Mouse (Mus musculus): Measurements from ENCODE around the gene Erp27. TPM values are rescaled to one million over a fixed set of nuclear protein-coding genes. Genes with fewer than 3 reads are reported as not detected.

Gene Erp27
- polyA plus RNA-seq, 1 experiment from 2014 or later: not detected

DNA sequence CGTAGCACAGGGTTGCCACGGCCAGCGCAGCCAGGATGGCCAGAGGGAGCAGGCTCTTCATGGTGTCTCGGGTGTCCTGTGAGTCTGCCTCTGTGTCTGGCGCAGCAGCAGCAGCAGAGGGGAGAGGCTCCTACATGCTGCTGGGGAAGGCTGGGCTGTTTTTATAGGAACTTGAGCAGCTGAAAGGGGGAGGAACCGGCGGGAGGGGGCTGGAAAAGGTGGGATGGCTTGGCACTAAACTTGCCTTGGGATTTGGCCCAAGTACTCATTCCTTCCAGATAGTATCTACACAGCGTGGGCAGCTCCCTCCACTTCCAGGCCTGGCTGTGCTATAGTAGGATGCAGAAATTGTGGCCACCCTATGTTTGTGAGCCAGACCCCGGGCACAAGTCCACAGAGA, 46.3 kb downstream of the Erp27 start, which contains the start of gene Mgp:
Gene Mgp, minus strand, starts transcription at position 154 of the 400 bp plus-strand sequence.
- H3K4me3 ChIP-seq (ENCODE audit: low read depth, low read length): no peak within 1 kb of the TSS
- 61% methylated on average over 9 of the region's 9 CpGs for WGBS
- H3K36me3 ChIP-seq (ENCODE audit: control insufficient read depth, insufficient read depth, low read length): no peaks in the 10 kb centered on the region
- ATAC-seq (replicated peaks; ENCODE audit: low FRiP score) (no peak), DNase-seq (ENCODE audit: low spot score) (no peak)
- H3K27me3 ChIP-seq (ENCODE audit: control insufficient read depth, insufficient read depth, low read length): no peaks in the 10 kb centered on the region
- H3K4me2 ChIP-seq (ENCODE audit: low read depth, low read length, severe bottlenecking): no peak within 1 kb of the TSS
- no peak within 1 kb of the TSS for H3K9ac ChIP-seq (ENCODE audit: low read length)
- no peaks in the 10 kb centered on the region for H3K9me3 ChIP-seq (ENCODE audit: control insufficient read depth, low read length)
- no peak within 1 kb of the TSS for H3K27ac ChIP-seq (ENCODE audit: low read depth, low read length)
- no peaks in the 10 kb centered on the region for H3K4me1 ChIP-seq (replicated peaks; ENCODE audit: control insufficient read depth, insufficient read depth, low read length)

DNA sequence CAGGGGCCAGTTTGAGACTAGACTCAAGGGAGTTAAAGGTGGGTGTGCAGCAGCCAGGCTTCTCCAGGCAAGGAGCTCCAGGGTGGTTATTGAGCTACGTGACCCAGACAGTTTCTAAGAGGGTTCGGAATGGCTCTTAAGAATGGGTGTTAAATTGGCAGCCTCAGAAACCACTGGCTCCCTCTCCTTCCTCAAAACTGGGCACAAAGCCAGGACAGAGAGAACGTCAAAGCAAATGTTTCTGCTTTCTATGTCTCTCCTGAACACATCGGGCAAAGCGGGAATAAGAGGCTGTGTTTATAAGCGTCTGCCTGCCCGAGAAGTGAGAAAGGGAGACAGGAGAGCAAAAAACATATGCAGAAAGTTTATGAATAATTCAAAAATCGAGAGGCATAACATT, 47.4 kb downstream of the Erp27 start:
- Histone ChIP-seq H3K4me1 (replicated peaks; ENCODE audit: control insufficient read depth, insufficient read depth, low read length) (no peaks in the 10 kb centered on the region), H3K9ac (ENCODE audit: low read length) (no peak overlapping the region), H3K4me2 (ENCODE audit: low read depth, low read length, severe bottlenecking) (no peak overlapping the region), H3K4me3 (ENCODE audit: low read depth, low read length) (no peak overlapping the region), H3K9me3 (ENCODE audit: control insufficient read depth, low read length) (no peaks in the 10 kb centered on the region), H3K27me3 (ENCODE audit: control insufficient read depth, insufficient read depth, low read length) (no peaks in the 10 kb centered on the region), H3K36me3 (ENCODE audit: control insufficient read depth, insufficient read depth, low read length) (no peaks in the 10 kb centered on the region), H3K27ac (ENCODE audit: low read depth, low read length) (no peak overlapping the region)
- DNase-seq (ENCODE audit: low spot score) (no peak), ATAC-seq (replicated peaks; ENCODE audit: low FRiP score) (no peak)
- 81% methylated on average over 8 of the region's 8 CpGs for WGBS

DNA sequence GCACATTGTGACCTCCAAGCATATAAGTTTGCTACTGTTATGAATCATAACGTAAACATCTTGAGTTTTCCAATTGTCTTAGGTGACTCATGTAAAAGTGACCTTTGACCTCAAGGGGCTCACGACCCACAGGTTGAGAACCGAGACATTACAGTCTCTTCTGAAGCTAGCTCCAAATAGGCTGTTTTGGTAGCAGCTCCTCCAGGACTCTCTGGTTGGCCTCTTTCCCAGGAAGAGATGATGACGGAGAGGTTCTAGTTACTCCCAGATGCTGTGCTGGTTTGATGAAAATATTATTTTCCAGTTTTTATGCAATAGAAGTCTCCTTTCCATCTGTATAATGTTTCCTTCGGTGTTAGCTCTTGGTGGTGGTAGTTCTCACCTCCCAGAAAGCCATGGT, 53.1 kb downstream of the Erp27 start:
- Histone ChIP-seq H3K4me1 (replicated peaks; ENCODE audit: control insufficient read depth, insufficient read depth, low read length) (no peaks in the 10 kb centered on the region), H3K36me3 (ENCODE audit: control insufficient read depth, insufficient read depth, low read length) (no peaks in the 10 kb centered on the region), H3K4me2 (ENCODE audit: low read depth, low read length, severe bottlenecking) (no peak overlapping the region), H3K27ac (ENCODE audit: low read depth, low read length) (no peak overlapping the region), H3K9ac (ENCODE audit: low read length) (no peak overlapping the region), H3K27me3 (ENCODE audit: control insufficient read depth, insufficient read depth, low read length) (no peaks in the 10 kb centered on the region), H3K4me3 (ENCODE audit: low read depth, low read length) (no peak overlapping the region), H3K9me3 (ENCODE audit: control insufficient read depth, low read length) (no peaks in the 10 kb centered on the region)
- DNase-seq (ENCODE audit: low spot score) (no peak), ATAC-seq (replicated peaks; ENCODE audit: low FRiP score) (no peak)
- WGBS: 85% methylated on average over 5 of the region's 5 CpGs

DNA sequence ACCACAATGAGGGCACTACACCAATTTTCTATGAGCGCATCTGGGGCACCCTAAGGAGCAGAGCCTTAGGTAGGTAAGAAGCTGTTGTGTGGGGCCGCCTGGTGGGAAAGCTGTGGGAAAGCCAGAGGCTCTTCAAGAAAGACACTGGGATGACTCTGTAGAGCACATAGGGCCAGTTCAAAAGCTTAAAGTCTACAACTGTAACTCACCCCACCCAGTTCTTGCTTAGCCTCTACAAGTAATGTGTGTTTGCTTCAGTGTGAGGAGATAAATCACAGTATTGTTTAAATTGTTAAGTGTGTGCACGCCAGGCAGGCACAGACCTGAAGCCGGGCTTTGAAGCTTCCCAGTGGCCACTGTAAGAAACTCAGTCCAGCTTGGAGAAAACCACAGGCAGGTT, 55.8 kb downstream of the Erp27 start:
- DNase-seq (ENCODE audit: low spot score) (no peak), ATAC-seq (replicated peaks; ENCODE audit: low FRiP score) (no peak)
- Histone ChIP-seq H3K36me3 (ENCODE audit: control insufficient read depth, insufficient read depth, low read length) (no peaks in the 10 kb centered on the region), H3K9me3 (ENCODE audit: control insufficient read depth, low read length) (no peaks in the 10 kb centered on the region), H3K4me3 (ENCODE audit: low read depth, low read length) (no peak overlapping the region), H3K4me2 (ENCODE audit: low read depth, low read length, severe bottlenecking) (no peak overlapping the region), H3K27me3 (ENCODE audit: control insufficient read depth, insufficient read depth, low read length) (no peaks in the 10 kb centered on the region), H3K9ac (ENCODE audit: low read length) (no peak overlapping the region), H3K27ac (ENCODE audit: low read depth, low read length) (no peak overlapping the region), H3K4me1 (replicated peaks; ENCODE audit: control insufficient read depth, insufficient read depth, low read length) (no peaks in the 10 kb centered on the region)
- WGBS: 79% methylated on average over 4 of the region's 4 CpGs

DNA sequence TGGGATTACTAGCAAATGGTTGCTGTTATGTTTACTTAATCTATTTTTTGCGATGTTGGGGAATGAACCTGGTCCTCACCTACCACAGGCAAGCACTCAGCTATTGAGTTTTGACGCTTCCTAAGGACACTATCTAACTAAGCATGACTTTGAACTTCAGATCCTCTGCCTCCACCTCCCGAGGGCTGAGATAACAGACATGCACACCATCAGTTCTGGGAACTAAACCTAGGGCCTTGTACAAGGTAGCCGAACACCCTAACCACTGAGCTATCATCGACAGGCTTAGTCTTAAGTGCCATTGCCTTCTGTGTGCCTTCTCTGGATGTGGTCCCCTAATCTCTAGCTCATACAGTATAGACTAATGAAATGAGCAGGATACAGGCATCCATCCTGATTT, 56.6 kb downstream of the Erp27 start:
- Histone ChIP-seq H3K4me2 (ENCODE audit: low read depth, low read length, severe bottlenecking) (no peak overlapping the region), H3K9ac (ENCODE audit: low read length) (no peak overlapping the region), H3K4me3 (ENCODE audit: low read depth, low read length) (no peak overlapping the region), H3K9me3 (ENCODE audit: control insufficient read depth, low read length) (no peaks in the 10 kb centered on the region), H3K4me1 (replicated peaks; ENCODE audit: control insufficient read depth, insufficient read depth, low read length) (no peaks in the 10 kb centered on the region), H3K36me3 (ENCODE audit: control insufficient read depth, insufficient read depth, low read length) (no peaks in the 10 kb centered on the region), H3K27me3 (ENCODE audit: control insufficient read depth, insufficient read depth, low read length) (no peaks in the 10 kb centered on the region), H3K27ac (ENCODE audit: low read depth, low read length) (no peak overlapping the region)
- ATAC-seq (replicated peaks; ENCODE audit: low FRiP score): no peak
- DNase-seq (ENCODE audit: low spot score): no peak
- 90% methylated on average over 5 of the region's 5 CpGs for WGBS

DNA sequence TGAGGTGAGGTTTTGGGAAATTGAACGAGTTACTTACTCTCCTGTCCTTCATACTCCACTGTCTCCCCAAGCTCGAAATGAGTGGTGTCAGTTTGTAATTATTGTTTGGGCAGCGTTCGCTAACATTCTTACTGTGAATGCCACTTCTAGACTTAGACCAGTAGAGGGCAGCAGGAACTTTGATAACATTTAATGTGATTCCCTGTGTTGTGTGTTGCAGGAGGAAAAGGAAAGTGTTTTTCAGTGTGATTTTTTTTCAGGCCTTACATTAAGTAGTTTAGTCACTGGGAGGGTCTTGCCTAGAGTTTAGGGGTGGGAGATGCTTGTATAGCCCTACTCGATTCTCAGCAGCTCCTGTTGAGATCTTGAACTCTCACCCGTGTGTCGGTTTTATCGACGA, 61.0 kb downstream of the Erp27 start:
- Histone ChIP-seq H3K36me3 (ENCODE audit: control insufficient read depth, insufficient read depth, low read length) (no peaks in the 10 kb centered on the region), H3K9ac (ENCODE audit: low read length) (no peak overlapping the region), H3K4me3 (ENCODE audit: low read depth, low read length) (no peak overlapping the region), H3K27me3 (ENCODE audit: control insufficient read depth, insufficient read depth, low read length) (no peaks in the 10 kb centered on the region), H3K9me3 (ENCODE audit: control insufficient read depth, low read length) (no peaks in the 10 kb centered on the region), H3K4me1 (replicated peaks; ENCODE audit: control insufficient read depth, insufficient read depth, low read length) (no peaks in the 10 kb centered on the region), H3K4me2 (ENCODE audit: low read depth, low read length, severe bottlenecking) (no peak overlapping the region), H3K27ac (ENCODE audit: low read depth, low read length) (no peak overlapping the region)
- DNase-seq (ENCODE audit: low spot score): no peak
- ATAC-seq (replicated peaks; ENCODE audit: low FRiP score): peak; percentile 53; the same call in 1 of the 2 replicates
- WGBS: 54% methylated on average over 9 of the region's 9 CpGs

DNA sequence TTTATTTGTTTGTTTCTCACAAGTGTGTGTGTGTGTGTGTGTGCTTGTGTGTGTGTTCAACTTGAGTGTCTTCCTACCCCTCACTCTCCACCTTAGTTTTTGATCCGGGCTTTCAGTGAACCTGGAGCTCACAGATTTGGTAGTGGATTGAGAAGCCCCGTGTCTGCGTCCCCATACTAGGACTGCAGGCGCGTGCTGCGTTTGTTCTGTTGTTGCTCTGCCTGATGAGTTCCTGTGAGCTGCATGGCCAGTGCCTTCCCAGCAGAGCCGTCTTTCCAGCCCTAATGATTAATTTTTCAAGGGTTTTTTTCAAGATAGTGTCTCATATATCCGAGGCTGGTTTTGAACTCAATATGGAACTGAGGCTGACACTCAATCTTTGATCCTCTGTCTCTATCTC, 63.6 kb downstream of the Erp27 start:
- H3K4me3 ChIP-seq (ENCODE audit: low read depth, low read length): no peak overlapping the region
- H3K27me3 ChIP-seq (ENCODE audit: control insufficient read depth, insufficient read depth, low read length): no peaks in the 10 kb centered on the region
- DNase-seq (ENCODE audit: low spot score): no peak
- no peak overlapping the region for H3K9ac ChIP-seq (ENCODE audit: low read length)
- no peaks in the 10 kb centered on the region for H3K4me1 ChIP-seq (replicated peaks; ENCODE audit: control insufficient read depth, insufficient read depth, low read length)
- no peak for ATAC-seq (replicated peaks; ENCODE audit: low FRiP score)
- H3K4me2 ChIP-seq (ENCODE audit: low read depth, low read length, severe bottlenecking): no peak overlapping the region
- WGBS: 82% methylated on average over 8 of the region's 8 CpGs
- no peak overlapping the region for H3K27ac ChIP-seq (ENCODE audit: low read depth, low read length)
- H3K9me3 ChIP-seq (ENCODE audit: control insufficient read depth, low read length): no peaks in the 10 kb centered on the region
- H3K36me3 ChIP-seq (ENCODE audit: control insufficient read depth, insufficient read depth, low read length): no peaks in the 10 kb centered on the region

DNA sequence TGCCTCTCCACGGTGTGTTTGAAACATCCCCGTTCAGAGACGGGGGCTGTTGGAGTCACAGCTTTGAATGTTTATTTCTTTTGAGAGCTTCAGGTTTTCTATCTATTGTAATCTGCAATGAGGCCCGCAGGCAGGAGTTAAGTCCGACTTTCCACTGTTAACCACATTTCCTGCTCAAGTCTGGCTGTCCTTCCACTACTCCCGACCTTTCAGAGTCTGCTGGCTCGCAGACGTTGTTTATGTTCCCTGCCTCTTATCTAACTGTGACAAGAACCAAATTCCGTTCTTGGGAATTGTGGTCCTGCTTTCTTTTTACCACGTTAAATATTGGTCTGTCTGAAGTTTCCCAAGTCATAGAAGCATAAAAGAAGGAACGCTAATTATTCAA, 64.1 kb downstream of the Erp27 start:
- no peak overlapping the region for H3K4me2 ChIP-seq (ENCODE audit: low read depth, low read length, severe bottlenecking)
- 74% methylated on average over 11 of the region's 11 CpGs for WGBS
- no peak overlapping the region for H3K4me3 ChIP-seq (ENCODE audit: low read depth, low read length)
- no peak for ATAC-seq (replicated peaks; ENCODE audit: low FRiP score)
- H3K9me3 ChIP-seq (ENCODE audit: control insufficient read depth, low read length): no peaks in the 10 kb centered on the region
- H3K27me3 ChIP-seq (ENCODE audit: control insufficient read depth, insufficient read depth, low read length): no peaks in the 10 kb centered on the region
- no peaks in the 10 kb centered on the region for H3K4me1 ChIP-seq (replicated peaks; ENCODE audit: control insufficient read depth, insufficient read depth, low read length)
- H3K36me3 ChIP-seq (ENCODE audit: control insufficient read depth, insufficient read depth, low read length): no peaks in the 10 kb centered on the region
- DNase-seq (ENCODE audit: low spot score): no peak
- no peak overlapping the region for H3K27ac ChIP-seq (ENCODE audit: low read depth, low read length)
- H3K9ac ChIP-seq (ENCODE audit: low read length): no peak overlapping the region
